Mouse (Mus musculus): ENCODE data around the gene Shld2. TPM values are rescaled to one million over a fixed set of nuclear protein-coding genes. Genes with fewer than 3 reads are reported as not detected.

The Shld2 gene
- polyA plus RNA-seq, 1 experiment from 2014 or later: 8.2 TPM

DNA sequence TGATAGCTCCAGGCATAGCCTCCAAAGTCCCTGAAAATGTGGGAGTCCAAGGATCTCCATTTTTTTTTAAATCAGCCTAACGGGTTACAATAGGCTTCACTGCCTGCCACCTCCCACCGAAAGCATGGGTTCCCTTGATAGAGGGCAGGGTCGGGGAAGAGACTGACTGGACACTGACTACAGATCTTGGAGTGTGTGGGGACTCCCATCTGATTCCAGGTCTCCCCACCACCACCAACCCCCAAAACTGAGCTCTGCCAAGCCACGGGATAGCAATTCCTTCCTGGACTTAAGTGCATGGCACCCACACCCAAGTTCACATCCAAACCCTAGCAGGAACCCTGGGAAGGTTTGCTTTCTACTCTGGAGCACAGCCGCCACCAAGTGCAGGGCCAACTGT lies 89.9 kb downstream of the Shld2 start:
- Histone ChIP-seq H3K36me3 (replicated peaks; ENCODE audit: control insufficient read depth, insufficient read depth) (no peaks in the 10 kb centered on the region), H3K4me3 (replicated peaks; ENCODE audit: low read length) (no peak overlapping the region), H3K4me2 (replicated peaks) (no peak overlapping the region), H3K27ac (no peak overlapping the region), H3K4me1 (replicated peaks; ENCODE audit: control insufficient read depth, insufficient read depth, low read length) (no peaks in the 10 kb centered on the region; the same call in 1 of the 2 replicates), H3K9ac (no peak overlapping the region), H3K27me3 (ENCODE audit: control insufficient read depth, insufficient read depth, low read length) (peaks cover 22% of the 10 kb centered on the region), H3K9me3 (ENCODE audit: control insufficient read depth, low read length) (no peaks in the 10 kb centered on the region)
- no peak for DNase-seq (ENCODE audit: low spot score)
- WGBS: 75% methylated on average over 5 of the region's 5 CpGs
- no peak for ATAC-seq (ENCODE audit: low FRiP score)

DNA sequence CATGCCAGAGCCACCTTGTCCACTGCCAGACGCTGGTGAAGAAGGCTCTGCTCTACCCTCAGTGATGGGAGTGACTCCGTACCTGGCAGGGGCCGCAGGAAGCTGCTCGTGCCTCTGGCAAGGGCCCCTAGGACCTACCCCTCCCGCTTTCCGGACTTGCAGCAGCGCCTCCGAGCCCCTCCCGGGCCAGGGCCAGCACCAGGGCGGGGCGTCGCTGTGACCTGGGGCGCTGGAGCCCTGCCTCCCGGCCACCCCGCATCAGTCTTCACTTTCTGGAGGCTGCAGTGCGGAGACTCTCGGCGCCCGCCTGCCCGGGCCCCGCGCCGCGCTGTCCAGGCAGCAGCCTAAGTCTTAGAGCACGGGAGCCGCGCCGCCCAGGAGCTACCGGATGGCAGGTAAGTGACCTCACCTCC lies 90.5 kb downstream of the Shld2 start:
- ATAC-seq (ENCODE audit: low FRiP score): no peak
- no peak for DNase-seq (ENCODE audit: low spot score)
- no peaks in the 10 kb centered on the region for H3K9me3 ChIP-seq (ENCODE audit: control insufficient read depth, low read length)
- 5% methylated on average over 29 of the region's 29 CpGs for WGBS
- H3K27me3 ChIP-seq (ENCODE audit: control insufficient read depth, insufficient read depth, low read length): peaks cover 22% of the 10 kb centered on the region
- peak overlapping the region; percentile 44; the same call in 1 of the 2 replicates for H3K9ac ChIP-seq
- H3K4me3 ChIP-seq (replicated peaks; ENCODE audit: low read length): peak overlapping the region; percentile 10; the same call in 1 of the 2 replicates
- no peak overlapping the region for H3K27ac ChIP-seq
- no peaks in the 10 kb centered on the region; the same call in 1 of the 2 replicates for H3K4me1 ChIP-seq (replicated peaks; ENCODE audit: control insufficient read depth, insufficient read depth, low read length)
- no peaks in the 10 kb centered on the region for H3K36me3 ChIP-seq (replicated peaks; ENCODE audit: control insufficient read depth, insufficient read depth)
- peak overlapping the region; percentile 36 for H3K4me2 ChIP-seq (replicated peaks)

DNA sequence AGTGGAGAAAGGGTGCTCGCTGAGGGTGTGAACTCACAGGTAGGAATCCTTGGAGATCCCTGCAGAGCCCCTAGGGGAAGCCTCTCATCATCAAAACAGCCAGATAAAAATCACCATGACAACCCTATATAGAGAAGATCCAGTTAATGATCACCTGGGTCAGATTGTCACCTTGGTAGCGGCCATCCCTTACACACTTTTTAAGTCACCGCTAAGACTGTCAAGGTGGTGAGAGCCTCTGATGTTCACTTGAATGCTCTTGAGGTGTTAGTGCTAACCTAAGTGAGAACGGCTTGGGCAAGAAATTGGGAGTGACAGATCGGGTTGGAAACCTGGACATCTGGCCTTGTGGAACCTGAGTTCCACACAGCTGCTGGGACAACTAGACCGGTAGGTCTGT lies 91.0 kb downstream of the Shld2 start, which contains the start of gene Syt15:
Syt15 (plus strand) TSS at position 301 of the 400 bp plus-strand sequence.
- Histone ChIP-seq H3K4me3 (replicated peaks; ENCODE audit: low read length) (peak within 1 kb of the TSS; percentile 10; the same call in 1 of the 2 replicates), H3K27ac (no peak within 1 kb of the TSS), H3K36me3 (replicated peaks; ENCODE audit: control insufficient read depth, insufficient read depth) (no peaks in the 10 kb centered on the region), H3K4me1 (replicated peaks; ENCODE audit: control insufficient read depth, insufficient read depth, low read length) (no peaks in the 10 kb centered on the region; the same call in 1 of the 2 replicates), H3K9ac (peak within 1 kb of the TSS; percentile 44; the same call in 1 of the 2 replicates), H3K9me3 (ENCODE audit: control insufficient read depth, low read length) (no peaks in the 10 kb centered on the region), H3K27me3 (ENCODE audit: control insufficient read depth, insufficient read depth, low read length) (peaks cover 22% of the 10 kb centered on the region), H3K4me2 (replicated peaks) (peak within 1 kb of the TSS; percentile 36)
- 75% methylated on average over 6 of the region's 6 CpGs for WGBS
- ATAC-seq (ENCODE audit: low FRiP score): no peak
- no peak for DNase-seq (ENCODE audit: low spot score)

DNA sequence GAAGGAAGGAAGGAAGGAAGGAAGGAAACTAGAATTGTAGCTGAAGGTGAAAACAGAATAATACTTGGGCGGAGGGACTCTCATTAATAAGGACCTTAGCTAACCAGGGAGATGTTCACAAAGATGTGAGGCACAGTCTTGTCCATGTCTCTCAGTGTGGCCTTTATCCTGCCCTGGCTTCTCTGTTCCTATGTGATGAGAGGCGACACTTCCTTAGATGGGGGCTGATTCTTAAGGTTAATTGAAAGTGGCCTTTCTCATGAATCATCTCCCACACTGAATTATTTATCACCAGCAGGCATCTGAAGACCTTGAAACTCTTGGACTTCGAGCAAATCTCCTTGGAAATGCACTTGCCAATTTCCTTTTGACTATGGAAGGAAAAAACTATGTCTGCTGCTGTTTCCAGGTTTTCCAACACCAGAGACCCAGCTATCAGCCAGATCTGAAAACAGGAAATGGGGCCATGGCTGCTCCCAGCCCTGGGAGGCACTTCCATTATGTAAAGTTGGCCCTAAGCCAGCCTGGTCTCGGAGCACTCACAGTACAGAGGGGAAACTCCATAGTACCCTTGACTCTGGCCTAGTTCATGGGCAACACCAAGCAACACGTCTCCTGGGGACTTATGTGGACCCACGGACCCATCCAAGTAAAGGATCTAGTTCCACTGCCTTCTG lies 94.7 kb downstream of the Shld2 start:
- no peaks in the 10 kb centered on the region for H3K9me3 ChIP-seq (ENCODE audit: control insufficient read depth, low read length)
- no peak overlapping the region for H3K9ac ChIP-seq
- H3K4me3 ChIP-seq (replicated peaks; ENCODE audit: low read length): no peak overlapping the region
- no peak; the same call in 1 of the 2 replicates for ATAC-seq (ENCODE audit: low FRiP score)
- H3K36me3 ChIP-seq (replicated peaks; ENCODE audit: control insufficient read depth, insufficient read depth): no peaks in the 10 kb centered on the region
- H3K4me2 ChIP-seq (replicated peaks): no peak overlapping the region
- no peak overlapping the region for H3K27ac ChIP-seq
- no peaks in the 10 kb centered on the region; the same call in 1 of the 2 replicates for H3K4me1 ChIP-seq (replicated peaks; ENCODE audit: control insufficient read depth, insufficient read depth, low read length)
- peaks cover 18% of the 10 kb centered on the region for H3K27me3 ChIP-seq (ENCODE audit: control insufficient read depth, insufficient read depth, low read length)
- DNase-seq (ENCODE audit: low spot score): peak; percentile 27
- 63% methylated on average over 6 of the region's 6 CpGs for WGBS

DNA sequence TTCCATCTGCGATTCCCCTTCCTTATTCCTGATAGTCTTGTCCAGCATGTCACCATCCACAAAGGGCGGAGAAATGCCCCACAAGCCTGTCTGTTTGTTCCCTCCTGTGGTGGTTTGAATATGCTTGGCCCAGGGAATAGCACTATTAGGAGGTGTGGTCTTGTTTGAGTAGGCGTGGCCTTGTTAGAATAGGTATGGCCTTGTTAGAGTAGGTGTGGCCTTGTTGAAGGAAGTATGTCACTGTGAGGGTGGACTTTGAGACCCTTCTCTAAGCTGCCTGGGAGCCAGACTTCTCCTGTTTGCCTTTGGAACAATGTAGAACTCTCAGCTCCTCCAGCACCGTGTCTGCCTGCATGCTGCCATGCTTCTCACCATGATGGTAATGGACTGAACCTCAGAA lies 100.4 kb downstream of the Shld2 start:
- no peak overlapping the region for H3K4me2 ChIP-seq (replicated peaks)

DNA sequence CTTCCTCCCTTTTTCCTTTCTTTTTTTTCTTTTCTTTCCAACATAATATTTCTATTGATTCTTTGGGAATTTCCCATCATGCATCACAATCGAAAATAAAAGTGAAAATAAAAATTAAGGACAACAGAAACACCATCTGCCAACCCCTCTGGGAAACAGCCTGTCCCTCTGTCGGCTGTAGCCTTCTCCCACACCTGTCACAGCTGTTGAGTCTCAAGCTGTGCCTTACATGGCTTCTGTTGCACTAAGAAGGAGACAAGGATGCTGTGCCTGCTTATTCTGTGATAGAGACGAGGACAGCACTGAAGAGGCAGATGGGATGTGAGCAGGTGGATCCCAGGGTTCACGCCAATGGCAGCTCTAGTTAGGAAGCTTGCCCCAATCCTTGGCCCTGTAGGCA lies 101.2 kb downstream of the Shld2 start:
- Histone ChIP-seq H3K4me1 (replicated peaks; ENCODE audit: control insufficient read depth, insufficient read depth, low read length) (no peaks in the 10 kb centered on the region), H3K4me2 (replicated peaks) (no peak overlapping the region), H3K9ac (no peak overlapping the region), H3K27ac (no peak overlapping the region), H3K9me3 (ENCODE audit: control insufficient read depth, low read length) (no peaks in the 10 kb centered on the region), H3K27me3 (ENCODE audit: control insufficient read depth, insufficient read depth, low read length) (no peaks in the 10 kb centered on the region), H3K4me3 (replicated peaks; ENCODE audit: low read length) (no peak overlapping the region), H3K36me3 (replicated peaks; ENCODE audit: control insufficient read depth, insufficient read depth) (no peaks in the 10 kb centered on the region)
- no peak for DNase-seq (ENCODE audit: low spot score)
- no peak for ATAC-seq (ENCODE audit: low FRiP score)
- 58% methylated on average over 4 of the region's 4 CpGs for WGBS

More for the DNA sequence above, 100.4 kb downstream of the Shld2 start:
- WGBS: 95% methylated on average over 4 of the region's 4 CpGs
- Histone ChIP-seq H3K9ac (no peak overlapping the region), H3K36me3 (replicated peaks; ENCODE audit: control insufficient read depth, insufficient read depth) (no peaks in the 10 kb centered on the region), H3K27ac (no peak overlapping the region), H3K4me3 (replicated peaks; ENCODE audit: low read length) (no peak overlapping the region), H3K9me3 (ENCODE audit: control insufficient read depth, low read length) (no peaks in the 10 kb centered on the region), H3K4me1 (replicated peaks; ENCODE audit: control insufficient read depth, insufficient read depth, low read length) (no peaks in the 10 kb centered on the region), H3K27me3 (ENCODE audit: control insufficient read depth, insufficient read depth, low read length) (no peaks in the 10 kb centered on the region)
- DNase-seq (ENCODE audit: low spot score): no peak
- ATAC-seq (ENCODE audit: low FRiP score): no peak

DNA sequence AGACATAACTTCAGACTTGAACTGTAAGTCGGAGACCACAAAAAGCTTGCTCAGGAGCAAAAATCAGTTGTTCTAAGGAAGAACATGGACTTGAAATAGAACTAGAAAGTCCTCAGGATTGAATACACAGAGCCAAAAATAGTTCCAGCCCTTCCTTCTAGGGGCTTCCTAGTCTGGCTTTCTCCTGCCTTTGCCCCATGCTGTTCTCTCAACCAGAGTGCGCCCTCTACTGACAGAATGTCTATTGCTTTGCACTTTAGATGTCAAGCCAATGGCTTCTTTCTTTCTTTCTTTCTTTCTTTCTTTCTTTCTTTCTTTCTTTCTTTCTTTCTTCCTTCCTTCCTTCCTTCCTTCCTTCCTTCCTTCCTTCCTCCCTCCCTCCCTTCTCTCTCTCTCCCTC lies 101.6 kb downstream of the Shld2 start:
- no peak overlapping the region for H3K4me2 ChIP-seq (replicated peaks)
- DNase-seq (ENCODE audit: low spot score) (peak; percentile 36), ATAC-seq (ENCODE audit: low FRiP score) (no peak)
- H3K27me3 ChIP-seq (ENCODE audit: control insufficient read depth, insufficient read depth, low read length): no peaks in the 10 kb centered on the region
- H3K9ac ChIP-seq: no peak overlapping the region
- H3K27ac ChIP-seq: no peak overlapping the region
- WGBS: 55% methylated on average over 2 of the region's 2 CpGs
- no peaks in the 10 kb centered on the region for H3K4me1 ChIP-seq (replicated peaks; ENCODE audit: control insufficient read depth, insufficient read depth, low read length)
- H3K9me3 ChIP-seq (ENCODE audit: control insufficient read depth, low read length): no peaks in the 10 kb centered on the region
- no peak overlapping the region for H3K4me3 ChIP-seq (replicated peaks; ENCODE audit: low read length)
- no peaks in the 10 kb centered on the region for H3K36me3 ChIP-seq (replicated peaks; ENCODE audit: control insufficient read depth, insufficient read depth)

DNA sequence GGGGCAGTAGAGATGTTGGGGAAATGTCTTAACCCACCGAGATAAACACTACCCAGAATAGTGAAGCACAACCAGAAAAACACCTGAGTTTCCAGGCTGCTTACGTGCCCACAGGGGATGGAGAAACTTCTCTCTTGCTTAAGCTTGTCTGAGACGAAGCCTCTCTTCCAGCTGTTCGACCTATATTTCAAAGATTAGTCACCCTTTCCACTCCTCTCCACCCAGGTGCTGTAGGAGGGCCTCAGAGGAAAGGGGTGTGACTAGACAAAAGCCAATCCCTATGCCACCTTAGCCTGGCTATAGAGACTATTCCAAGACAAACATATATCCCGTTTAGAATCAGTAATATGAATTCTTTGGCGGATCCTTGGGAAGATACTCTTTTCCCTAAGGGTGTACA lies 102.3 kb downstream of the Shld2 start:
- H3K9ac ChIP-seq: no peak overlapping the region
- ATAC-seq (ENCODE audit: low FRiP score): no peak
- H3K9me3 ChIP-seq (ENCODE audit: control insufficient read depth, low read length): no peaks in the 10 kb centered on the region
- no peaks in the 10 kb centered on the region for H3K36me3 ChIP-seq (replicated peaks; ENCODE audit: control insufficient read depth, insufficient read depth)
- no peak overlapping the region for H3K4me3 ChIP-seq (replicated peaks; ENCODE audit: low read length)
- no peaks in the 10 kb centered on the region for H3K27me3 ChIP-seq (ENCODE audit: control insufficient read depth, insufficient read depth, low read length)
- no peaks in the 10 kb centered on the region for H3K4me1 ChIP-seq (replicated peaks; ENCODE audit: control insufficient read depth, insufficient read depth, low read length)
- WGBS: 84% methylated on average over 6 of the region's 6 CpGs
- H3K4me2 ChIP-seq (replicated peaks): no peak overlapping the region
- H3K27ac ChIP-seq: no peak overlapping the region
- no peak for DNase-seq (ENCODE audit: low spot score)

DNA sequence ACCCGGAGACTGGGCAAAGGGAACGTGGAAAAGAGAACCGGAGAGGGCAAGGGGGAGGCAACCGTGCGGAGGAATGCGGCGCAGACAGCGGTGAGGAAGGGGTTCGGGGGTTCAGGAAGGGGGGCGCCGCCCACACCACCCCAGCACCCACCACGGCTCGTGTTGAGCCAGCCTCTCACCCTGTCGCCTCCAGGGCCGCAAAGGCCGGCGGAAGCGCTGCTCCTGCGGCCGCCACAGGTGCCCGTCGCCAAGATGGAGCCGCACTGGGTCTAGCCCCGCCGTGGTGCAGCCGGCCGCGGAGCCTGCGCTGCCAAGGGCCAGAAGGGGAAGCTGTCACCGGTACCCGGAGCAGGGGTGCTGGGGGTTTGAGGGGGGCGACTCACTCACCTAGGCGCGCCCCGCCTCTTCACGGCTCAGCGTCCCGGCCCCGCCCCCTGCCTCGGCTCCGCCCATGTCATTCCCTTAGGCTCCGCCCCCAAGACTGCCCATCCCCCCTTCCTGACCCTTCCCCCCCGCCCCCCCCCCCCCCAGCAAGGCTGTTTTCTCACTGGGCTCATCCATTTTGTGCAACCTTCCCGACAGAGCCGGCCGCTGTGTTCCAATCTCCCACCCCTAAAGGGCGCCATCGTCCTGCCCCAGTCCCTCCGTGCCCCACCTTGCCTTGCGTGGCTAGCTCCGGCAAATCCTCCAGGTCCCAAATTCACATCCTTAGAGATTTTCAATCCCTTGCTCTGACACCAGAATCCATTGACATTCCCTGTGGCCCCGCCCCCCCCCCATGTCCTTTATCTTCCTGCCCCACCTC lies 108.9 kb downstream of the Shld2 start, which contains the start of gene Gprin2:
Gprin2 (minus strand) TSS at position 423 of the 805 bp plus-strand sequence.
- peak within 1 kb of the TSS; percentile 85 for H3K27ac ChIP-seq
- peaks cover 15% of the 10 kb centered on the region; the same call in 1 of the 2 replicates for H3K4me1 ChIP-seq (replicated peaks; ENCODE audit: control insufficient read depth, insufficient read depth, low read length)
- peak within 1 kb of the TSS; percentile 65 for H3K4me2 ChIP-seq (replicated peaks)
- H3K9ac ChIP-seq: peak within 1 kb of the TSS; percentile 95
- 3% methylated on average over 39 of the region's 52 CpGs for WGBS
- peak within 1 kb of the TSS; percentile 88 for H3K4me3 ChIP-seq (replicated peaks; ENCODE audit: low read length)
- peak; percentile 74 for ATAC-seq (ENCODE audit: low FRiP score)
- DNase-seq (ENCODE audit: low spot score): peak; percentile 55
- H3K9me3 ChIP-seq (ENCODE audit: control insufficient read depth, low read length): no peaks in the 10 kb centered on the region
- H3K36me3 ChIP-seq (replicated peaks; ENCODE audit: control insufficient read depth, insufficient read depth): no peaks in the 10 kb centered on the region
- H3K27me3 ChIP-seq (ENCODE audit: control insufficient read depth, insufficient read depth, low read length): no peaks in the 10 kb centered on the region
